Mouse (Mus musculus) left cerebral cortex, postnatal 14 days (tissue): ENCODE data around the gene Gdf10. TPM values are rescaled to one million over a fixed set of nuclear protein-coding genes. Genes with fewer than 3 reads are reported as not detected.

ENCODE experiments used
- DNase-seq, 2 experiments: peaks; one replicate each; pipeline ENCODE4 v3.0.0; 2021 to 2022; ENCODE audit warnings: low spot score in 2 of 2, mixed read lengths in 1 of 2
- intact Hi-C: fragments of 180-260 bp; cut with DNase I; formaldehyde crosslinking; loops from one replicate; pipeline ENCODE4 v1.15.1; 2025
- long read RNA-seq, 2 experiments: library from polyadenylated mRNA; stranded (forward); transcript quantifications; one replicate each; pipeline ENCODE4 v2.0.0; 2021
- total RNA-seq, 2 experiments: library from RNA; stranded (reverse); gene quantifications; 2 replicates each; pipeline ENCODE4 v1.2.3; 2021

The Gdf10 gene
- total RNA-seq = 1 to 10 TPM; 5.4 to 5.6 TPM
- long read RNA-seq, experiment 1, full-length matches to known transcripts = 10 of 12 reads
- long read RNA-seq, experiment 1, partial matches to known transcripts = 2 of 12 reads
- long read RNA-seq, experiment 1, other reads (novel, unspliced or antisense) = 0 of 12 reads
- long read RNA-seq, experiment 2, full-length matches to known transcripts = 9 of 11 reads
- long read RNA-seq, experiment 2, partial matches to known transcripts = 2 of 11 reads
- long read RNA-seq, experiment 2, other reads (novel, unspliced or antisense) = 0 of 11 reads

DNA sequence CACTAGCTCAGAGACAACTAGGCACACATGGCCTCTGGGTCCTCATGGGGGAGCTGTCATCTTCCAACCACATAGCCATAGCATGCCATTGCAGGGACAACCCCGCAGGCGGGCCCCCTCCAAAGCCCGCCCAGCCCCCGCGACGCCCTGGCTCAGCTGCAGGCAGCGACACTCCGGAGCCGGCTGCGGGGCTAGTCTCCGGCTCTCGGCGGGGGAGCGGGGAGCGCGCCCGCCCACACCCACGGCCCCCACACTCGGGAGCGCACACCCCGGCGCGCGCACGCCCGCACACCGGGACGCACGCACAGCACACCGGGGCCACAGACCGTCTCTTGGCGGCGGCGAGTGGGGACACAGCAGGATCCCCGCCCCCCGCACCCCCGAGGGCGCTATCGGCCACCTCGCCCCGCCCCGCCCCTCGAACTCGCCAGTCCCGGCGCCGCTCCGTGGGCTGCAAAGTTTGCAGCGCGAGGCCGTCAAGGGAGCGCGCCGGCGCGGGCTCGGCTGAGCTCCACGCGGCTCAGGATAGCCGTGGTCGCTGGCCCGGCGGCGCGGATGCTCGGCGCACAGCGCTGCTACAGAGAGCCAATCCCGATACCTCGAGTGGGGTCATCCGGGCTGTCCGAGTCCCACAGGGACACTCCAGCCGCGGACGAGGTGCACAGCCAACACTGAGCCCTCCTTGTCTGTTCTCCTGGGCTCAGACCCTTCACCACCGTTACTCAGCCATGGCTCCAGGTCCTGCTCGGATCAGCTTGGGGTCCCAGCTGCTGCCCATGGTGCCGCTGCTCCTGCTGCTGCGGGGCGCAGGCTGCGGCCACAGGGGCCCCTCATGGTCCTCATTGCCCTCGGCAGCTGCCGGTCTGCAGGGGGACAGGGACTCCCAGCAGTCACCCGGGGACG is at the start of gene Gdf10:
TSS of gene Gdf10 (plus strand) at position 420 of the 903 bp plus-strand sequence.
- DNase-seq = peak in 1 of 2 experiments; percentile 46
- intact Hi-C loops = no loop called here

DNA sequence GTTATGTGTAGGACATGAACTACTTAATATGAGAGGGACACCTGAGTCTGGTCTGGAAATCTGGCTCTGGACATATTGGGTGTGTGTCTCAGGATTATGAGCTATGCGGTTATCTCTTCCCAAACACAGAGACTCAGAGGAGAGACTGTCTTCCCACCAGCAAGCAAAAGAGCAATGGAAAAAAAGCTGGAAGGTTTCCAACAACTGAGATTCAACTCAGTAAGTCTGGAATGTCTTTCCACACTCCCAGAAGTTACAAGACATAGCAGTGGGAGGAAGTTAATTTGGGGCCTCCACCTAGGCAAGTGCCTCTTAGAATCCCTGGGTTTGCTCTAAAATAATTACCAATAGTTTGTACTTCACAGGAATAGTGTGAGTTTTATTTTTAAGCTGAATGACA is 44.6 kb upstream of the Gdf10 start:
- intact Hi-C loops = no loop called here
- DNase-seq = peak in 1 of 2 experiments; percentile 28

- no peak for DNase-seq
- intact Hi-C loops = no loop called here
These were observed 43.2 kb upstream of the Gdf10 start for GRCm38 (mm10) chr14:33880236-33880635.

DNA sequence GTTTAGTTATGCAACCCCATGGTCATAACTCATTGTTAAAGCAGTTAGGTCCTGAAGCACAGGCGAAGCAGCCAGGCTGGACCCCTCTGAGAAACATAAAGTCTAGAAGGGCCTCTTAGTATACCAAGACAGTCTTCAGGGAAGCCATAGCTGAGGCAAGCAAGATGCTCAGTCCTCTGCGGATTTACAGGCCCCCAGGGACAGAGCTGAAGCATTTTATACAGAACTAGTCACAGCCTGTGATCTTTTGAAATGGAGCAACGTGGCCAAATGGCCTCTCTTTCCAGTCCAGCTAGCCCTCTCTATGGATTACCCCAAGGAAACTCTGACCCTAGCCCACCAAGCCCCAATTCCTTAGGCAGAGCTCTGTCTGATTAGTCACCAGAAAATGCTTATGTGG is 41.9 kb upstream of the Gdf10 start:
- intact Hi-C loops = no loop called here
- no peak for DNase-seq

DNA sequence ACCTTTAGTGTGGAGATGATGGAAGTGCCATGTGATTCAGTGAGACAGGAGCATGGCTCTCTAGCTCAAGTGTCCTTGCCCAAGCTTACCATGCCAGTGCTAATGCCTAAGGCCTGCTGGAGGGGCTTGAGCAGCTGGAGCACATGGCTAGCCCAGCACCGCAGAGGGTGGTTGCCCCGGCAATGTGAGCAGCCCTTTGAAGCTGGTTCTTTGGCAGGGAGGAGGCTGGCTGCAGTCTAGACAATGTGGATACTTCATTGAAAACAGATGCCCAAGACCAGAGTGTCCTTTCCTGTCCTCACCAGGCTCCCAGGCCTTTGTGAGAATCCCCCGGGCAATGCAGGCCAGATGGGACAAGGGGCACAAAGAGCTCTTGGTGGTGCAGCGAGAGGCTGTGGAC is 40.3 kb upstream of the Gdf10 start:
- intact Hi-C loops = no loop called here

DNA sequence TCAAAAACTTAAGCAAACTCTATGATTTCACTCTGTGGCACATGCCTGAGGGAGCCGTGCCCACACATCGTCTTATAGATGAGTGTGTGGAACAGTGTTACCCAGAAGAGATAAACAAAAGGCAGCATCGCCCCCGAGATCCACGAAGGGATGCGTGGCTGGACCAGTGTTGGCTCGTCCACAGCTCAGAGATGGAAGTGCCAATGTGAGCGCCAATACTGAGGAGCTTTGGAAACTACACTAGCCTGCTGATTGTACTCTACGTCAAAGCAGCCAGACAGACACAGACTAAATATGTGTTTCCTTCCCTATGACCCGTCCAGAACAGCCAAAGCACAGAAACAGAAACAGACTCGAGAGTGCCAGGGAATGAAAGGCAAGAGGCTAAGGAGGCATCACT is 37.9 kb upstream of the Gdf10 start:
- intact Hi-C loops = loop anchor here (5.0 kb wide), 1 partner anchor 63 kb away; no protein-coding TSS in a partner anchor
- peak in 1 of 2 experiments; percentile 10 for DNase-seq

More for the DNA sequence above, 40.3 kb upstream of the Gdf10 start:
- peak in 1 of 2 experiments; percentile 67 for DNase-seq

DNA sequence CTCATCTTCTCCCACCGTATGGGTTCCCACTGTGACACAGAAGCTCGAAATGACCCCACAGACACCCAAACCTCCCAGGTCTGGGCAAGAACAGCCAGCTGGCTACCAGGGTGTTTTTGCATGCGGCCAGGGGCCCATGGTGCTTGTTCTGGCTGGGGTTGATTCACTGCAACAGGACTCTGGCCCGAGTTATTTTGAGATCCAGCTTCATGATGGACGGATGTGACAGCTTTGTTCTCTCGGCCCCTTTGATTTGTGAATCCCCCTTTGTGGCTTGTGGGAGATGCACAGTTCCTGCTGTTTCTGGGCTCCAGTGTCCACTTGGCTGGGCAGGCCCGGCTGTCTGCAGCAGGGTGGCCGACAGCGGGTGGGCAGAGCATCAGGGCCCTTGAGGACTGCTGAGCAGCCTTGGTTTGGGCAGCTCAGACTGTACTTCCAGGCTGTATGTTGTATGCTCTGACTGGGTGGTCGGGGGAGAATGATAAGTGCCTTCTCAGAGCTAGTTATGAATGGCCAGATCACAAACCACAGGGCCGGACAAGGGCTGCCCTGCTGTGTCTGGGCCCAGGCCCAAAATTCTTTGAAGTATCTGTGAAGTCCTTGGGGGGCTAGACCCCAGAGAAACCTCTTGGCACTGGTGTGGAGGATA is 34.9 kb upstream of the Gdf10 start:
- intact Hi-C loops = loop anchor here (5.0 kb wide), 1 partner anchor 66 kb away; no protein-coding TSS in a partner anchor
- DNase-seq = no peak

- DNase-seq = no peak
- intact Hi-C loops = loop anchor here (5.0 kb wide), 1 partner anchor 68 kb away; no protein-coding TSS in a partner anchor
These were observed 33.4 kb upstream of the Gdf10 start for GRCm38 (mm10) chr14:33889971-33890370.

- DNase-seq = no peak
- intact Hi-C loops = no loop called here
These were observed 31.9 kb upstream of the Gdf10 start for GRCm38 (mm10) chr14:33891507-33891906.

GRCm38 (mm10) chr14:33895777-33896176 is 27.6 kb upstream of the Gdf10 start:
- intact Hi-C loops = no loop called here
- DNase-seq = peak in 1 of 2 experiments; percentile 41

DNA sequence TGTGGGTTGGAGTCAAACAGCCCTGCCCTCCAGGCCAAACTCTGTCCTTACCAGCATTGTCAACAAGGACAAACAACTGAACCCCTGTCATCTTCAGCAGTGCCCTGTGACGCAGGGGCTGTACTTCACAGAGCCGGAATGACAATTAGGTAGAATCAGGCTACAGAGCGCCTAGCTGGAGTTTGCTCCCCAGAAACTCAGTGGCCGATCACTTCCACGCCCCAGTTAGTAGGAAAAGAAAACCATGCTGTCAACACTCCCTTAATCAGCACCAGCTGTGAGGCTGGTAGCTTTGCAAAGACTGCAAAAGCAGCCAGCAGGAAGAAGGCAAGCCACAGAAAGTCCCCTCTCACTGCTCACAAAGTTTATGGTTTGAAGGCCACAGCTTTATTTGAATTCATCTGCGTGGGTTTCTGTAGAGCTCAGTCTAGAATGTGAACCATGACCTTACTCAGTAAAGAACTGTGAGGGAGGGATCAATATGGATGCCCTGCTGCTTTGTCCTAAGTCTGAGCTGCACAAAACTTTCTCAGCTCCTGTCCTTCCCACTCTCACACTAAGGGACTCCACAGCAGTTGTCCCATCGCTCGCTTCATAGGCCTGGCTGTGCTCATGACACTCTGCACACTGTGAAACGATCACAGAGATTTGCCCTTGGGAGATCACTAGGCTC is 26.6 kb upstream of the Gdf10 start:
- intact Hi-C loops = no loop called here
- DNase-seq = no peak

- no peak for DNase-seq
- intact Hi-C loops = no loop called here
These were observed 20.6 kb upstream of the Gdf10 start for GRCm38 (mm10) chr14:33902783-33903182.

DNA sequence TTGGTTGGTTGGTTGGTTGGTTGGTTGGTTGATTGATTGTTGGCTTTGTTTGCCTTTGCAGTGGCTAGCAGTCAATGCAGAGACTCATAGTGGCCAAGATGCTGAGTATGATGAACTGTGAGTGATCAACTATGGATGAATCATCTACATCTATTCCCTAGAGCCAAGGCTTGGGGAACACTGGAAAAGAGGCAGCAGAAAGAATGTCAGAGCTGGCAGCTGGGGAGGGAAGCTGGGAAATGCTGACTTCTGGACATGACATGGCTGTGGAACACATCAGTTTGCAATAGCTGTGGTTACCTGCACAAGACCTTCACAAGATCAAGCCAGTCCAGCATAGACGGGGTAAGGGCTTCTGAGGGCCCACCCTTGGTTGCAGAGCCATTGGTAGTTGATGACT is 20.2 kb upstream of the Gdf10 start:
- intact Hi-C loops = no loop called here
- no peak for DNase-seq

DNA sequence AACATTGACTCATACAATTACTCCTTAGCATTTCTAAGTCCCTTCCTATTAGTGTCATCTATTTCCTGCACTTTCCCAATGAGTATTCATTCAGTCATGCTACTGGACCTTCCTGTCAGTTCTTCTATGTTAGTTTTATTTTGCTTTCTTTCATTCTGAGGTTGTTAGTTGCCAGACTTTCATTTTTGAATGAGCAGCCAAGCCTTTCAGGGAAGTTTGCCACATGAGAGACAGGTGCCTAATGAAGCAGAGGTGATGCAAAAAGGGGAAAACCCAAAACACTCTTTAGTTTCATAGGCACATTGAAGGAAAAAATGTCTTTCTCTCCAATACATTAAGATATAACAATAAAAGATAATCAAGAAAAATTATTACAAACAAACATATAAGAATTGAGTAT is 18.5 kb upstream of the Gdf10 start:
- intact Hi-C loops = no loop called here

DNA sequence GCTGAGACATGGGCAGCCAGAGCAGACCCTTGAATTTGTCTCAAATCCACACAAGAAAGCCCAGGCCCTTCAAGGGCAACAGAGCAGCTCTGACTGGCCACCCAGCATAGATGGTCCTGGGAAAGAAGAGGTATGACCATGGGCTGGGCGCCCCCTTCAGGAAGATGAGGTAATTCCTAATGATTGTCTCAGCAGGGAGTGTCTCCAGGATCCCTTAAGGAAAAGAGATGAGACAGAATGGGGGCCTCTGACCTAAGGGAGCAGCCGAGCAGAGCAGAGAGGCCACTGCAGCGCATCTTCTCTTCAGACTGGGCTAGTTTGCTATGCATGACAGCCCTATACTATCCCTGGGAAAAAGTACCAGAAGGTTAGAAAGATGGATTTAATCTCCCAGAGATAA is 9.7 kb upstream of the Gdf10 start:
- peak in 1 of 2 experiments; percentile 66 for DNase-seq
- intact Hi-C loops = no loop called here

More for the DNA sequence above, 18.5 kb upstream of the Gdf10 start:
- no peak for DNase-seq

DNA sequence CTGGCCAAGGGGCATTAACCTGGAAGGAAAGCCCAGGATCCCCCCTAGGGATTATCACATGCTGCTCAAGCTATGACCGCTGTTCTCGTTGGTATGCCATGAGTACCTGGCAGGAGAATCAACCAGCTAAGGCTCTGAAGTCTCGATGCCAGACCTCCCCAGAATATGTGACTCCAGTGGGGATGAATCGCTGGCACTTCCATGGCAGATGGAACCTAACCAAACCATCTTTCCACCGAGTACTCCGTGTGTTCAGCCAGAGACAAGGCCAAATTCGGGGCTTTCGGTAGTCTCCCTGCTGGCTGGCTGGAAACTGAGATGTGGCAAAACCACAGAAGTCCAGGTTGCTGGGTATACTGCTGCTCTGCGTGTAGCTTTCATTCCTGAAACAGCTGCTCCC is 9.2 kb upstream of the Gdf10 start:
- intact Hi-C loops = no loop called here
- no peak for DNase-seq

DNA sequence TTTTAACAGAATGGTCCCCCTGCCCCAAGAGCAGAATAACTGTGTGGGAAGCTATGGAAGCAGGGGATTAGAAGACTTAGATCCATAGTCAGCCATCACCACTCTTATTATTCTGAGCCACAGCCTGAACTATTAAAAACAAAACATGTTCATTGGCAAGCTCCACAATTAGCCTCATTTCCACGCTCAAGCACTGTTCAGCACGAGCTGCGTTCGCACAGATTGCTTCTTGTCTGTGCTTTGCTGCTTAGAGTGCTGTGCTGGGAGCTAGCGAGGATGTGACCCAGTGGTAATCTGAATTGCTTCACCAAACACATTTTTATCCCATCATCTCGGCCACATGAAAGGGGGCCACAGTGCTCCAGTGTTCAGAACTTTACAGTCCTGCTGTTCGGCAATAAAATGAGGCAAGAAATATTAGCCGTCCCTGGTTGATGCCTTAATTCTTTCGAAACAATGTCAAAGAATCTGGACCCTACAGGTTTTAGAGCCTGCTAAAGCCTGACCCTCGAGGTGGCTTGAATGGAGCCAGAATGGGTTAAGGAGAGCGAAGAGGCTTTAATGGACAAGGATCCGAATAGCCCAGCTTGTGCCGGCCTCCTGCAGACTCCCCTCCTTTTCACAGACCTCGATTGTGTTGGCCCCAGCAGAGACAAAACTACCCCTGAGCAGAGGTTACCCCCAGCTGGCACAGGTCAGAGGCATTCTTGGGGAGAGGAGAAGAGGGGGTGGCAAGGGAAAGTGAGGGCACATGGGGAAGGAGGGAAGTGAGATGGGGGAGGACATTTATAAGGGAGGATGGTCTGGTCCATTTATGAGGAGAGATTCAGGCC is 2.4 kb upstream of the Gdf10 start:
- intact Hi-C loops = no loop called here
- peak; percentile 46 to 58 for DNase-seq

DNA sequence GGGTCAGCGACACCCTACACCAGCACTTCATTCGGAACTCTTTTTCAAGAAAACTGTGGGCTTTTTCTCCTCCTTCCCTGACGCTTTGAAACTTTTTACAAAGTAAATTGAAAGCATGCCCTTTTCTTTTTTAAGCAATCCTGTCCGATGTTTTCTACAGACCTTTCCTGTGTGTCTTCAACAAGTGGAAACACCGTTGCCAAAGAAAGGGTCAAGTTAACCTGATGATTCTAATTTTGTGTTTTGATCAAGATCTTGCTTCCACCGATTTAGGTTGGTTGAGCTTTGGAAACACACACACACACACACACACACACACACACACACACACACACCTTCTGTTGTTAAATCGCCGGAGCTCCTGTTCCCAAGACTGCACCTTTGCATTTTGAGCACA is 618 bp upstream of the Gdf10 start:
- intact Hi-C loops = no loop called here
- DNase-seq = no peak

GRCm38 (mm10) chr14:33931853-33932252 is 8.5 kb downstream of the Gdf10 start:
- DNase-seq = no peak
- intact Hi-C loops = loop anchor here (5.0 kb wide), 1 partner anchor 260 kb away; no protein-coding TSS in a partner anchor
